Mouse (Mus musculus): ENCODE data around the gene Glrx3.

DNA sequence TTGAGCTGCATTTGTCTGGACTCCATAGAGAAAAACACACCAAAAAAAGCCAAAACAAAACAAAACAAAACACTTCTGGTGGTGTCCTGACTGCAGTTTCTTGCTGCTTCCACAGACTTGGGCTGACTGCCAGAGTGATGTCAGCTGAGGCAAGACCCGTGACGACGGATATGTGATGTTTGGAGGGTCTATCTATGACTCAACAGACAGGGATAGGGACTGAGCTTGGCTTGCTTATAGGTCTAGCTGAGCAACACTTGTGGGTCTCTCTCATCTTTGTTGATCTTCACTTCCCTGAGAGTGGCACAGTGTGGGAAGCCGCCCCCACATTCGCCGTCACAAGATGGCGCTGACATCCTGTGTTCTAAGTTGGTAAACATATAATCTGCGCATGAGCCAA, 22.7 kb upstream of the Glrx3 start:
- TF ChIP-seq EP300 (IDR thresholded peaks at IDR 0.05; ENCODE audit: low read depth) (no peak), CTCF (IDR thresholded peaks at IDR 0.05; ENCODE audit: low read depth) (no peak)

Measured in heart, postnatal 0 days (tissue).